Mouse (Mus musculus): ENCODE measurements around the gene Gm17689.

Gene Gm17689

GRCm38 (mm10) chr9:36582535-36582934 is at the start of gene Gm17689:
Gene Gm17689, minus strand, starts transcription at chr9:36582635.
- DNase-seq: no peak

GRCm38 (mm10) chr9:36541863-36542262 is 40.6 kb downstream of the Gm17689 start, which contains the start of gene Gm5615:
Gene Gm5615, minus strand, starts transcription at chr9:36541963.
- no peak for DNase-seq
